Mouse (Mus musculus) T-helper 17 cell (primary cell): ENCODE measurements around the gene Rdm1.
"Not testable (repeated sequence)": the region's sequence is repeated elsewhere in the genome, so short reads cannot be mapped to it uniquely, and the experiment has no call there.

Source experiments
- in situ Hi-C, 2 experiments: fragments of 300-600 bp; cut with MboI, MseI; formaldehyde crosslinking; loops; 1 replicate in 1 of 2; 2 replicates in 1 of 2; pipeline ENCODE4 v1.15.1; 2025; ENCODE audit warnings: high pct_unique_total_duplicates in 2 of 2

The Rdm1 gene

DNA sequence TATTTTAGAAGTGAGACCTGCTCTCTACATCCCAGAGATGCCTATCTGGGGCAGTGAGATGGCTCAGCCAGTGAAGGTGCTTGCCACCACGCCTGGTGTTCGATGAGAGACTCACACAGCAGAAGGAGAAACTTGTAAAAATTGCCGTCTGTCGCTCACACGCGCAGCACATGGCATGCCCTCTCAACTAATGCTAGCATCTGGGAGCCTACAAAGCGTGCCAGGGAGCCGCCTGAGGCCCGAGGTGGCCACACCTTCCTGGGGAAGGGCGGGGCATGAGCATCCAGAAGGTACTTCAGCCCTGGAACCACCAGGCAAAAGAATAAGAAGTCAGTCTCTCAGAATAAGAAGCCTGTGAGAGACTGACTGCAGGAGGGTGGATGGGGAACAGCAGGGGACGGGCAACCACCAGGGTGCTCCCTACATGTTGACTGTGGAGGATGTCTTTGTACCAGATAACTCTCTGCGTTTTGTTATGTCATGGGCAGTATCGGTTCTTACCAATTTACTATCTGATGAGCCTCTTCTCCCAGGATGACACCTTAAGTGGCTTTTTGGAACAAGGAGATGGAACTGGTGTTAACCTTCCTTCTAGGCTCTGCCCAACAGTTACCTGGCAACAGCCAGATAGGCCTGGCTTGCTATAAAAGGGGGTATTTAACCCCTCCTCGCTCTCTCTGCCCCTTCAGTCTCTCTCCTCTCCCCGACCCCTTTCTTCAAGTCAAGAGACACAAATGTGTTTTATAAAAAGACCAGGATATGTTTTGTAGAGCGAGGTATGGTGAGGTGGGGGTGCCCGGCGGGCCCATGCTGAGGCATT is 9.8 kb upstream of the Rdm1 start:
- in situ Hi-C loops, result no loop called here

GRCm38 (mm10) chr11:101617849-101618248 is 9.1 kb upstream of the Rdm1 start:
- in situ Hi-C loops, result no loop called here

GRCm38 (mm10) chr11:101618596-101618995 is 8.4 kb upstream of the Rdm1 start:
- in situ Hi-C loops, result no loop called here

- in situ Hi-C loops, result loop anchor here in 1 of 2 experiments (5.0 kb wide), 1 partner anchor 68 kb away; the partner anchor contains the start of genes Brca1 and Nbr1
Measured at GRCm38 (mm10) chr11:101620022-101620655, 6.9 kb upstream of the Rdm1 start.

- in situ Hi-C loops, result no loop called here
Measured at GRCm38 (mm10) chr11:101626649-101626994, 373 bp upstream of the Rdm1 start.

- in situ Hi-C loops, result no loop called here
Measured at GRCm38 (mm10) chr11:101627857-101628559, 1.0 kb downstream of the Rdm1 start.

- in situ Hi-C loops, result not testable (repeated sequence)
Measured at GRCm38 (mm10) chr11:101628733-101629417, 1.9 kb downstream of the Rdm1 start.

GRCm38 (mm10) chr11:101635660-101636059 is 8.7 kb downstream of the Rdm1 start:
- in situ Hi-C loops, result no loop called here

DNA sequence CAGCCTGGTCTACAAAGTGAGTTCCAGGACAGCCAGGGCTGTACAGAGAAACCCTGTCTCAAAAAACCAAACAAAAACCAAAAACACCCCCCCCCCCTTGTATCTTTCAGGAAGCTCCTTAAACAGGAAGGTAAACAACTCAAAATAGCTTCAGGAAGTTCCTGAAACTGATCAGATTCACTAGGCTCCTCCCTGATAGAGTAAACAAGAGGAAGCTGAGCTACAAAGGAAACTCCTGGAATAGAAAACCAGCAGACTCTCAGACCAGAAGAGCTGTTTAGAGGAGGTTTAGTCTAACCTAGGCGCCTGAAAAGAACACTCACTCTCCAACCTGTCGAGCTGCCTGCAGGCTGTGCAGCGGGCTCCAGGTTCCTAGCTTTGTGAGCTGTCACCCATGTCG is 12.8 kb downstream of the Rdm1 start:
- in situ Hi-C loops, result no loop called here

GRCm38 (mm10) chr11:101640857-101641709 is 14.1 kb downstream of the Rdm1 start:
- in situ Hi-C loops, result not testable (repeated sequence)

DNA sequence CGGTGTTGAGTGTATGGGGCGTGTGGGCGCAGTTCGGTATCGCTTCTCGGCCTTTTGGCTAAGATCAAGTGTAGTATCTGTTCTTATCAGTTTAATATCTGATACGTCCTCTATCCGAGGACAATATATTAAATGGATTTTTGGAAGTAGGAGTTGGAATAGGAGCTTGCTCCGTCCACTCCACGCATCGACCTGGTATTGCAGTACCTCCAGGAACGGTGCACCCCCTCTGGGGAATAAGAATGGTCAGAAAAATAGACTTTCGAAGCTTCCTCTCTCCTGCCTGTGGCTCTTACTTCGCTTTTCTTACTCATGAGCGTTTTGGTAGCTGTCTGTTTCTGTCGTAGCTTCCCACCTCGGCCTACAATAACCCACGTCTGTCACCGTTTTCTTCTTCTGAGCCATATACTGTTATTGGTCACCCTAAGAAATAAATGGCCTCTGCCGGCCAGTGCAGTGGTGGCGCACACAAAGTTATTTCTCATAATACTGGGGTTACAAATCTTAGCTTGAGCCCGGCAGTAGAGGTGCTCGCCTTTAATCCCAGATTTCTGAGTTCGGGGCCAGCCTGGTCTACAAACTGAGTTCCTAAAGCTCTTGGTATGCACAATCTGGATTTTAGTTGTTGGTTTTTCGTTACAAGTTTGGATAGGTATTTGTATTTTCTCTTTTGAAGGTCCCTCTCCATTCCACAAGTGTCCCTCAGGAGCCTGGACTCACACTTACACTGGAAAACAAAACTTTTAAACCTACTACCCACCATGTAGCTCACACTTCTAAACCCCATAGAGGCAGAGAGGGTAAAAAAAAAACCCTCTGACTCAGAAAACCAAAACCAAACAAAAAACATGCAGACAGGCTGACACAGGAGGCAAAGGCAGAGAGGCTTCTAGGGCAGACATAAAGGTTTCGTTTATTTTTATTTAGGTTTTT is 15.0 kb downstream of the Rdm1 start:
- in situ Hi-C loops, result not testable (repeated sequence)

DNA sequence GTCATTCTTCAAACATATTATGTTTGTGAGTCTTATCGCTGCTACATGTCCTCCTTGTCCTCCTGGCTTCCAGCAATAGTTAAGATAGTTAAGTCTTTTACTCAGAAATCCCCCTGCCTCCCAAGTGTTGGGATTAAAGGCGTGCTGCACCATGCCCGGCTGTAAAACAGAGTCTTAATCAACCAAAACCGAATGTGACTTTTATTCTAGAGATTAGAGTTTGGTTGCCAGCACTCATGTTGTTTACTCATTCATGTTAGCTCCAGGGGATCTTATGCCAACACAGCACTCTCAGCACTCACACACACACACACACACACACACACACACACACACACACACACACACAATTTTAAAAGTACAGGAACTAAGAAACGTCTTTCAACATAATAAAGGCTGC is 15.9 kb downstream of the Rdm1 start:
- in situ Hi-C loops, result no loop called here

DNA sequence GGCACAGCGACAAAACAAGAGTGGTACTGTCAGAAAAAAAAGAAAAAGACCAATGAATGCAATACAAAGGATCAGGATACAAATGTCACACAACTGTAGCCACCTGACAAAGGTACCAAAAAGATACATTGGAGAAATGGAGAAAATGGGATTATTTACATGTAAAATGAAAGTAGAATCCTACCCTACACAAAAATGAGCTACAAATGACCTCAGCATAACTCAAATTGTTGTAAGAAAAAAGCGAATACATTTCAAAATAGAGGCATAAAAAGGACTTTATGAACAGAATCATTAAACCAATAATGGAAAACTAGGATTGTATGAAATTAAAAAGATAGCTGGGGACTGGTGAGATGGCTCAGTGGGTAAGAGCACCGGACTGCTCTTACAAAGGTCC is 17.6 kb downstream of the Rdm1 start:
- in situ Hi-C loops, result no loop called here

- in situ Hi-C loops, result not testable (repeated sequence)
Measured at GRCm38 (mm10) chr11:101645043-101645410, 18.0 kb downstream of the Rdm1 start.

- in situ Hi-C loops, result not testable (repeated sequence)
Measured at GRCm38 (mm10) chr11:101645411-101646282, 18.7 kb downstream of the Rdm1 start.

DNA sequence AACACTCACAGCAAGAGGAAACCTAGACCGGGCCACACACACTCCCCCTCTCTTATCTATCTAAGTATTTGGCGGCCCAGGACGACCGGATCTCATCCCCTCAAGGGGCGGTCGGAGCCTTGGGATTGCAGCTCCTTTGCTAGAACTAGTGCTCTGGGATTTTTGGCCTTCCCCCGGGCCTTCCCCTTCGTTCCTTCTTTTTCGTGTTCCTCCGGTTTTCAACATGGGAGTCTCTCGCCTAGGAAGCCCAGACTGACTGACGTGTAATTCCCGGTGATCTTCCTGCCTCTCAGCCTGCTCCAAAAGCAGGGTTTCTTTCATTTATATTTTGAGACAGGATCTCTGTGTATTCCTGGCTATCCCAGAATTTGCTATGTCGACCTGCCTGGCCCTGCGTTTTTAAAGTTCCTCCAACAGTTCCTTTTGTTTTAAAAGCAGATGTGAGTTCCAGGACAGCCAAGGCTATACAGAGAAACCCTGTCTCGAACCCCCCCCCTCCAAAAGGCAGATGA is 19.3 kb downstream of the Rdm1 start:
- in situ Hi-C loops, result not testable (repeated sequence)

- in situ Hi-C loops, result not testable (repeated sequence)
Measured at GRCm38 (mm10) chr11:101647093-101647492, 20.1 kb downstream of the Rdm1 start.

DNA sequence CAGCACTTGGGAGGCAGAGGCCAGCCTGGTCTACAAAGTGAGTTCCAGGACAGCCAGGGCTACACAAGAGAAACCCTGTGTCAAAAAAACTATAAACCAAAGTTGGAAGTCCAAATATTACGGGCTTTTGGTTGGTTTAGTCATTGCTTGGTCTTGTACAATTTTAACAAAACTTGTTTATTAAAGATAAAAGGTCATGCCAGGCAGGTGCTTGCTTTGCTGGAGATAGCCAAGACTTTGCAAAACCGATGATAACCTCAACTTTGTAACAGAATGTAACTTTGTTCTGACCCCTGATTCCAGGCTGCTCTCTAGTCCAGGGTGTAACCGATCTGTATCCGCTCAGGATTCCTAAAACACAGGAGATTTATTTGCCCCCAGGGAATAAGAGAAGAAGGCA is 29.4 kb downstream of the Rdm1 start:
- in situ Hi-C loops, result loop anchor here in 1 of 2 experiments (10.0 kb wide), 1 partner anchor 1228 kb away; the partner anchor contains the start of genes Ccdc103, Eftud2 and Fam187a
